Mouse (Mus musculus) heart, embryonic 10.5 days (tissue): ENCODE data around the gene 3830406C13Rik. TPM values are rescaled to one million over a fixed set of nuclear protein-coding genes. Genes with fewer than 3 reads are reported as not detected.
"Not testable (repeated sequence)": the region's sequence is repeated elsewhere in the genome, so short reads cannot be mapped to it uniquely, and the experiment has no call there.

ENCODE experiments used
- DNase-seq: peaks from one replicate; pipeline ENCODE4 v3.0.0-alpha.2; 2017; ENCODE audit warnings: low spot score
- H3K27ac ChIP-seq: fragments of 300-500 bp; sonication (generic); 2 replicates; pipeline ENCODE4 v1.5.1; 2016; ENCODE audit warnings: mild to moderate bottlenecking
- H3K27me3 ChIP-seq: fragments of 300-500 bp; sonication (generic); 2 replicates; pipeline ENCODE4 v1.6.1; 2016; ENCODE audit warnings: mild to moderate bottlenecking; ENCODE audit not compliant: poor library complexity, insufficient read depth, severe bottlenecking
- H3K36me3 ChIP-seq: fragments of 300-500 bp; sonication (generic); 2 replicates; pipeline ENCODE4 v1.6.1; 2016; ENCODE audit warnings: mild to moderate bottlenecking, moderate library complexity
- H3K4me1 ChIP-seq: fragments of 300-500 bp; sonication (generic); 2 replicates; pipeline ENCODE4 v1.6.1; 2016; ENCODE audit warnings: mild to moderate bottlenecking
- H3K4me3 ChIP-seq: fragments of 300-500 bp; sonication (generic); 2 replicates; pipeline ENCODE4 v1.5.1; 2016; ENCODE audit warnings: mild to moderate bottlenecking, moderate library complexity
- H3K9me3 ChIP-seq: fragments of 300-500 bp; sonication (generic); 2 replicates; pipeline ENCODE4 v1.6.1; 2016; ENCODE audit warnings: mild to moderate bottlenecking, moderate library complexity
- WGBS: fragments of 180-500 bp; shearing (Covaris S2); methylation state at CpG from one replicate; pipeline ENCODE4 v1.1.7; 2016; 5-methylcytosine and 5-hydroxymethylcytosine counted together
- polyA plus RNA-seq: library from polyadenylated mRNA; unstranded; fragments of >200 nt; fragmentation: Nextera tagmentation; extraction: Ambion mirVana; gene quantifications from 2 replicates; pipeline ENCODE4 v1.2.1, GENCODE M21; 2016

The 3830406C13Rik gene
- polyA plus RNA-seq = 20.5 and 21.9 TPM in 2 replicates

DNA sequence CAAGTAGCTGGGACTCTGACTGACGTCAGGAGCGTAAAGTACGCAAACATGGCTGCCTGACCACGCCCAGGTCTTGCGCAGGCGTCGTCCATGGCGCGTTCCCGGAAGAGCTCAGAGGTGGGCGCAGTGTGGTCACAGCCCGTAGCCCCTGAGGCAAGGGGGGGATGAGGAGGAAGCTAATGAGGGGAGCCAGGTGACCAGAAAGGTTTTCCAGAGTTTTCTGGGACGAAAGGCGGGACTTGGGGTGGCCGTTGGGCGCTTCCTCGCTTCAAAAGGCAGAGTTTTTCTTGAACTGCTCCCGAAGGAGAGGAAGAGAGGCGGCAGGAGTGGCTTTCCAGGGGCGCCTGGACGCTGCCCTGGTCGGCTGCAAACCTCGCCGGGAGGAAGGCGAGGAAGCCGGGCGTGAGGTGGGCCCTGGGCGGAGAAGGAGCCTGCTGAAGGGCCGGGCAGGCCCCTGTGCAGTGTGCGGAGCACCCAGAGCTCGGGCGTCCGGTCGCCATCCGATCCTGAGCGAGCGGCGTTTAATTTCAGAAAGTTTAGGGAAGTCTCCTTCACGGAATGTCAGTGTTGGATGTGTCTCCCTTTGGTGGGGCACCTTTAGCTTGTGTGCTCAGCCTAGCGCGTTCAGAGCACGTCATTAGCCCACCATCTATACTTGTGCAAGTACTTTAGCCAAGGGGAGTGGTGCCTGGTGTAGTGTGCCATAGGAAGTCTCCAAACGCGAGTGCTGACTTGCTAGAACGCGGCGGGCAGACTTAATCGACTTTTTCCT lies at the start of gene 3830406C13Rik:
Gene 3830406C13Rik, plus strand, starts transcription at position 33 of the 772 bp plus-strand sequence.
- H3K36me3 ChIP-seq = no peaks in the 10 kb centered on the region
- H3K27me3 ChIP-seq = no peaks in the 10 kb centered on the region
- no peaks in the 10 kb centered on the region for H3K9me3 ChIP-seq
- WGBS = 2% methylated on average over 48 of the region's 48 CpGs
- peak within 1 kb of the TSS; percentile 94 for H3K27ac ChIP-seq
- no peaks in the 10 kb centered on the region for H3K4me1 ChIP-seq
- DNase-seq = peak; percentile 95
- peak within 1 kb of the TSS; percentile 80 for H3K4me3 ChIP-seq

GRCm38 (mm10) chr14:12243726-12244125 lies 40.2 kb upstream of the 3830406C13Rik start:
- no peaks in the 10 kb centered on the region for H3K27me3 ChIP-seq
- DNase-seq = no peak
- no peak overlapping the region for H3K27ac ChIP-seq
- no peaks in the 10 kb centered on the region for H3K4me1 ChIP-seq
- H3K36me3 ChIP-seq = 0 out of 2 replicates have a peak, but pooled peaks cover 3% of the 10 kb centered on the region
- 56% methylated on average over 4 of the region's 4 CpGs for WGBS
- no peaks in the 10 kb centered on the region for H3K9me3 ChIP-seq
- H3K4me3 ChIP-seq = no peak overlapping the region

DNA sequence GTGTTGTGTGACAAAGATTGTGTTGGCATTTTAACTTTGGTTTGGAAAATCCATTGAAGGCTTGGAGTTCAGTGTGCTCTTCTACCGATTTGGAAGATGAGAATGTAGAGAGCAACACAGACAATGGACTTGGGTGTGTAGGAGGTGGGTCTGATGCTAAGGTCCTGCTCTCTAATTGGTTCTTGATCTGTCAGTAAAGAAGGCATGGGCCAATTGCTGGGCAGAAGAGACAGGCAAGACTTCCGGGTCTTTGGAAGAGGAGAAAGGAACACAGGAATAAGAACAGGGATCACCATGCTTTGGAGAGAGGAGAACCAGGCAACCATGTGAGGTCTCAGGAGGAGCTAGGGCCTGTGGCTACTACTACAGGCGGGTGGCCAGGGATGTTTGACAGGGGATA lies 7.9 kb upstream of the 3830406C13Rik start:
- no peak overlapping the region for H3K4me3 ChIP-seq
- 63% methylated on average over 3 of the region's 3 CpGs for WGBS
- DNase-seq = no peak
- no peaks in the 10 kb centered on the region for H3K4me1 ChIP-seq
- H3K27me3 ChIP-seq = no peaks in the 10 kb centered on the region
- H3K9me3 ChIP-seq = no peaks in the 10 kb centered on the region
- no peak overlapping the region for H3K27ac ChIP-seq
- H3K36me3 ChIP-seq = no peaks in the 10 kb centered on the region

DNA sequence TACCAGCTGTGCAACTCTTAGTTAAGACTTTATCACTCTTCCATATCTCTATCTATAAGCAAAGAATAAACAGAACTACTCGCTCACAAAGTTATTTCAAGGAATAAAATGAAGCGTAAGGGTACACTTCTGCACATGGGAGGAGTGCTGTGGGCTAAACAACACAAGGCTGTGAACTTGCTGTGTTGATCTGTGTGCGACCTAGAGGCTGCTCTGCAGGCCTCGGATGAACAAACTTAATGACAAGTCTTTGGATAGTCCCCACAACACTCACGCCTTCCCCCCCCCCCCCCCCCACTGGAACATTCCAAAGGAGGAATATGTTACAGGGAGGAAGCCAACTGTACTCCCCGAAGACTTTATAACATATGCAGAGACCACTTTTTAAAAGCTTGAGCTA lies 332 bp upstream of the 3830406C13Rik start, which contains the start of gene Gm49355:
Gene Gm49355, plus strand, starts transcription at position 336 of the 400 bp plus-strand sequence.
- peak within 1 kb of the TSS; percentile 94 for H3K27ac ChIP-seq
- H3K36me3 ChIP-seq = no peaks in the 10 kb centered on the region
- no peak for DNase-seq
- no peaks in the 10 kb centered on the region for H3K4me1 ChIP-seq
- peak within 1 kb of the TSS; percentile 80 for H3K4me3 ChIP-seq
- no peaks in the 10 kb centered on the region for H3K9me3 ChIP-seq
- H3K27me3 ChIP-seq = no peaks in the 10 kb centered on the region
- 83% methylated on average over 6 of the region's 6 CpGs for WGBS

GRCm38 (mm10) chr14:12289747-12290146 lies 5.8 kb downstream of the 3830406C13Rik start:
- H3K4me3 ChIP-seq, H3K4me1 ChIP-seq, H3K27ac ChIP-seq, H3K36me3 ChIP-seq, DNase-seq, H3K27me3 ChIP-seq, H3K9me3 ChIP-seq: not testable (repeated sequence)

- no peaks in the 10 kb centered on the region for H3K9me3 ChIP-seq
- 90% methylated on average over 7 of the region's 7 CpGs for WGBS
- no peak overlapping the region for H3K4me3 ChIP-seq
- no peaks in the 10 kb centered on the region for H3K4me1 ChIP-seq
- H3K36me3 ChIP-seq = 0 out of 2 replicates have a peak, but pooled peaks cover 5% of the 10 kb centered on the region
- H3K27ac ChIP-seq = no peak overlapping the region
- H3K27me3 ChIP-seq = no peaks in the 10 kb centered on the region
- DNase-seq = no peak
These were observed 12.4 kb downstream of the 3830406C13Rik start for GRCm38 (mm10) chr14:12296391-12296790.

DNA sequence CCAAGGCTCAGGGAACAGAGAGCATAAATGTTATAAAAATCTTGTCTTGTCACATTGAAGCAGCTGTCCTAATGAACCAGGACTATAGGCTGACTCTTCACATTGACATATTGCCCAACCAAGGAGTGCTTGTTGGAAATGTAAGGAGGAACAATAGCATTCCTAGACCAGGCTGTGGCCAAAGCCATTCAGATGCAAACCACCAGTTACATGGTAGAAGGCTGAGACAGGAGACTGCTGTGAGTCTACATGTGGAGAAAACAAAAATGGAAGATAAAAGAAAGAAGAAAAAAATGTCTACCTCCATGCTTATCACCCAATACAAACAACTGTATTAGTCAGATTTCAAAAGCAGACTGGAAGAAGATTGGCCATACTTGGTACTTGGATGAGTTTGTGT lies 15.2 kb downstream of the 3830406C13Rik start:
- H3K9me3 ChIP-seq = no peaks in the 10 kb centered on the region
- H3K36me3 ChIP-seq = 0 out of 2 replicates have a peak, but pooled peaks cover 5% of the 10 kb centered on the region
- no peaks in the 10 kb centered on the region for H3K27me3 ChIP-seq
- no peak for DNase-seq
- no peak overlapping the region for H3K4me3 ChIP-seq
- H3K27ac ChIP-seq = no peak overlapping the region
- H3K4me1 ChIP-seq = no peaks in the 10 kb centered on the region

GRCm38 (mm10) chr14:12299654-12300053 lies 15.7 kb downstream of the 3830406C13Rik start:
- no peaks in the 10 kb centered on the region for H3K27me3 ChIP-seq
- no peak overlapping the region for H3K27ac ChIP-seq
- WGBS = 77% methylated on average over 6 of the region's 6 CpGs
- DNase-seq = no peak
- 0 out of 2 replicates have a peak, but pooled peaks cover 5% of the 10 kb centered on the region for H3K36me3 ChIP-seq
- H3K9me3 ChIP-seq = no peaks in the 10 kb centered on the region
- H3K4me3 ChIP-seq = no peak overlapping the region
- no peaks in the 10 kb centered on the region for H3K4me1 ChIP-seq

DNA sequence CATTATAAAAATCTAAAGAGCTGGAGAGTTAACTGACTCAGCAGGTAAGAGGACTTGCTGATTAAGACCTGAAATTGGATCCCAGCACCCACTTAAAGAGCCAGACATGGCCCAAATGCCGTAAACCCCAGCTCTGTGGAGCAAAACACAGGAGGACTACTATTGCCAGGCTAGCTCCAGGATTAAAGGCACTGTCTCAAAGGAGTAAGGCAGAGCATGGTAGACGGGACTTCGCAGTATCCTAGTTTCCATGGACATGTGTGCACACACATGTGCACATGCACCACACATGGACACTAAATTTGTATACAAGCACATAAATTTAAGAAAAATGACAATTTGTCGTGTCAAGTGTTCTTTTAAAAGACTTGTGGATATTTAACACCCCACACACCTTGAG lies 16.3 kb downstream of the 3830406C13Rik start:
- Histone ChIP-seq H3K27ac (no peak overlapping the region), H3K4me3 (no peak overlapping the region), H3K36me3 (0 out of 2 replicates have a peak, but pooled peaks cover 5% of the 10 kb centered on the region), H3K4me1 (no peaks in the 10 kb centered on the region), H3K9me3 (no peaks in the 10 kb centered on the region), H3K27me3 (no peaks in the 10 kb centered on the region)
- no peak for DNase-seq
- 74% methylated on average over 4 of the region's 4 CpGs for WGBS

DNA sequence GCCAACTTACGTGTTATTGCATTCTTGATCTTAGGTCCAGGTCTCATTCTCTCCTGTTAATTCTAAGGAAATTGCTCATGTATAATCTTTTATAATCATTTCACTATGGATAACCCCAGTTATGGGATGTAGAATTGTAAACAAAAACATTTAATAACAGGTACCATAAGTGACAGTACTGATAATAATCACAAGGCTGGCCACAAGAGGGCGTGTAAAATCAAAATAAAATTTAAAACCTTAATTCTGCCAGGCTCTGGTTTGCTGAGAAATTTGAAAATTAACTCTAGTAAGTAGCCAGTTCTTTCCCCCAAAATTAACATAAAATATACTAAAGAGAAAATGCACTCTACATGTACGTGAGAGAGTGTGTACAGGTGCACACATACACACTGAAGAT lies 16.7 kb downstream of the 3830406C13Rik start:
- H3K27ac ChIP-seq = no peak overlapping the region
- no peak overlapping the region for H3K4me3 ChIP-seq
- no peak for DNase-seq
- WGBS = 69% methylated on average over 3 of the region's 3 CpGs
- H3K4me1 ChIP-seq = no peaks in the 10 kb centered on the region
- no peaks in the 10 kb centered on the region for H3K27me3 ChIP-seq
- 0 out of 2 replicates have a peak, but pooled peaks cover 5% of the 10 kb centered on the region for H3K36me3 ChIP-seq
- H3K9me3 ChIP-seq = no peaks in the 10 kb centered on the region

- H3K4me1 ChIP-seq = no peaks in the 10 kb centered on the region
- no peak overlapping the region for H3K4me3 ChIP-seq
- no peaks in the 10 kb centered on the region for H3K27me3 ChIP-seq
- no peak overlapping the region for H3K27ac ChIP-seq
- 88% methylated on average over 2 of the region's 2 CpGs for WGBS
- H3K9me3 ChIP-seq = no peaks in the 10 kb centered on the region
- DNase-seq = no peak
- H3K36me3 ChIP-seq = 0 out of 2 replicates have a peak, but pooled peaks cover 5% of the 10 kb centered on the region
These were observed 19.1 kb downstream of the 3830406C13Rik start for GRCm38 (mm10) chr14:12303106-12303505.

DNA sequence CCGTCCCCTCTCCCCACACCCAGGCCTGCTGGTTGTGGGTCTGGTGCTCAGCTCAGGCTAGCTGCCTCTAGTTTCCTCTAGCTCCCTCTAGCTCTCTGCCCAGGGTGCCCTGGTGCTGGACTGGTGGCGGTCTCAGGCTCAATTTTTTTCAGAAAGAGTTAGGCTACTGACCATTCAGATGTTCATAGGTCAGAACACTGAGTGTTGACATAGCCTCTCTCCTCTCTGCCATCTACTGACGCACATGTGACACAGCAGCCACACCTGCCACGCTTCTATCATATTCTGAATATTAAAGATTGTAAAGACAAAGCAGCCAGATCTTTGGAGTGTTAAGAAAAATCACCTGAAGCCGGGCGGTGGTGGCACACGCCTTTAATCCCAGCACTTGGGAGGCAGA lies 49.6 kb downstream of the 3830406C13Rik start:
- H3K36me3 ChIP-seq = no peaks in the 10 kb centered on the region
- H3K4me3 ChIP-seq = no peak overlapping the region
- no peak overlapping the region for H3K27ac ChIP-seq
- no peaks in the 10 kb centered on the region for H3K4me1 ChIP-seq
- H3K27me3 ChIP-seq = peaks cover 58% of the 10 kb centered on the region
- WGBS = 75% methylated on average over 7 of the region's 7 CpGs
- no peaks in the 10 kb centered on the region for H3K9me3 ChIP-seq
- DNase-seq = peak; percentile 68

DNA sequence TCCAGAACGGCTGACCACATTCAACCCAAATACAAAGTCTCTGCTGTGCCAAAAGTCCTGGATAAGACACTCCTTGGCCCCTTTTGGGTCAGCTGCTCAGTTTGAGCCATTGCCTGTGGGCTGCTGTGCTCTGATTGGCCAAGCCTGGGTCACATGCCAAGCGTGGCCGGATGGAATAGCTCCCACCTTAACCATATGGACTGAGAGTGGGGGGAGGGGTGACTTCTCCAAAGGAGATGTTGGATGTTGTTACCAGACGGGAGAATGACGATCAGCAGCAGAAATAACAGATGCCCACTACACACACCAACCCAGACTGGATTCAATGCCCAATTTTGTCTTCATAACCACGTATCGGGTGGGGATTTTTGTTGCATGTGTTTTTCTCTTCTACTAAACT lies 51.0 kb downstream of the 3830406C13Rik start:
- H3K36me3 ChIP-seq = no peaks in the 10 kb centered on the region
- no peak overlapping the region for H3K27ac ChIP-seq
- no peak for DNase-seq
- no peak overlapping the region for H3K4me3 ChIP-seq
- no peaks in the 10 kb centered on the region for H3K4me1 ChIP-seq
- peaks cover 71% of the 10 kb centered on the region for H3K27me3 ChIP-seq
- WGBS = 34% methylated on average over 7 of the region's 7 CpGs
- H3K9me3 ChIP-seq = no peaks in the 10 kb centered on the region
